8 mouse cellular contexts compared by ENCODE assay signal in genomic region chrX:101222796-101223162, GRCm38 (mm10). TPM values are rescaled to one million over a fixed set of nuclear protein-coding genes. Genes with fewer than 3 reads are reported as not detected.
A peak's percentile ranks its signal among the peaks of the same experiment; 100 is the strongest.
DNase-seq lines count a peak whose midpoint lies in the region; ATAC-seq and TF ChIP-seq lines count a peak whose summit lies in the region.

No protein-coding gene starts in this region.

- ATAC-seq in heart, embryonic 13.5 days (ENCODE audit: extremely low read depth, insufficient number of reproducible peaks, low FRiP score, low TSS enrichment), result no peak
- ATAC-seq in forebrain, embryonic 16.5 days, result no peak; the same call in 1 of the 2 replicates
- no peak for ATAC-seq in liver, embryonic 16.5 days (ENCODE audit: low read depth)

- intact Hi-C loops in heart, postnatal 25 days (cut with DNase I), result loop anchor here (2.0 to 10.0 kb wide), 3 partner anchors 32 to 112 kb away; partner anchors contain the start of genes Foxo4 and Med12

- peak overlapping the region; percentile 70 for H3K4me2 ChIP-seq in heart, embryonic 13.5 days
- peak overlapping the region; percentile 55 for H3K4me2 ChIP-seq in forebrain, embryonic 16.5 days (ENCODE audit: low read length)
- H3K4me2 ChIP-seq in liver, embryonic 16.5 days (ENCODE audit: low read depth, low read length), result peak overlapping the region; percentile 53

- no peaks in the 10 kb centered on the region for H3K36me3 ChIP-seq in heart, embryonic 13.5 days
- no peaks in the 10 kb centered on the region for H3K36me3 ChIP-seq in ES-Bruce4 (ENCODE audit: control insufficient read depth, insufficient read depth, low read length, poor library complexity, severe bottlenecking)
- H3K36me3 ChIP-seq in forebrain, embryonic 16.5 days (ENCODE audit: control insufficient read depth, insufficient read depth), result no peaks in the 10 kb centered on the region
- no peaks in the 10 kb centered on the region for H3K36me3 ChIP-seq in liver, embryonic 16.5 days (ENCODE audit: control insufficient read depth, insufficient read depth)

- TF ChIP-seq POLR2A in ES-Bruce4 (IDR thresholded peaks at IDR 0.05; ENCODE audit: insufficient read depth, low read length), result no peak

- H3K9me3 ChIP-seq in heart, embryonic 13.5 days, result no peaks in the 10 kb centered on the region
- H3K9me3 ChIP-seq in ES-Bruce4 (replicated peaks; ENCODE audit: control insufficient read depth, insufficient read depth, low read length, poor library complexity, severe bottlenecking), result no peaks in the 10 kb centered on the region
- H3K9me3 ChIP-seq in forebrain, embryonic 16.5 days (ENCODE audit: control insufficient read depth, low read length), result no peaks in the 10 kb centered on the region
- H3K9me3 ChIP-seq in liver, embryonic 16.5 days (replicated peaks; ENCODE audit: control insufficient read depth, low read length), result no peaks in the 10 kb centered on the region

- peaks cover 2% of the 10 kb centered on the region for H3K27me3 ChIP-seq in heart, embryonic 13.5 days (replicated peaks)
- H3K27me3 ChIP-seq in ES-Bruce4 (ENCODE audit: control insufficient read depth, insufficient read depth, low read length, poor library complexity, severe bottlenecking), result no peaks in the 10 kb centered on the region
- H3K27me3 ChIP-seq in forebrain, embryonic 16.5 days (replicated peaks; ENCODE audit: control insufficient read depth, insufficient read depth, low read length), result no peaks in the 10 kb centered on the region
- no peaks in the 10 kb centered on the region; the same call in 1 of the 2 replicates for H3K27me3 ChIP-seq in liver, embryonic 16.5 days (ENCODE audit: control insufficient read depth, insufficient read depth, low read depth, low read length)

- H3K4me1 ChIP-seq in heart, embryonic 13.5 days, result peaks cover 9% of the 10 kb centered on the region
- no peaks in the 10 kb centered on the region for H3K4me1 ChIP-seq in ES-Bruce4 (ENCODE audit: control insufficient read depth, insufficient read depth, low read length)
- peaks cover 8% of the 10 kb centered on the region for H3K4me1 ChIP-seq in forebrain, embryonic 16.5 days (replicated peaks; ENCODE audit: control insufficient read depth, insufficient read depth, low read length)
- H3K4me1 ChIP-seq in liver, embryonic 16.5 days (ENCODE audit: control insufficient read depth, low read depth, low read length), result no peaks in the 10 kb centered on the region

- TF ChIP-seq EP300 in ES-Bruce4 (IDR thresholded peaks at IDR 0.05; ENCODE audit: insufficient read depth, low read depth, low read length), result no peak

- H3K9ac ChIP-seq in heart, embryonic 13.5 days, result peak overlapping the region; percentile 64; the same call in 1 of the 2 replicates
- H3K9ac ChIP-seq in ES-Bruce4 (ENCODE audit: low read depth, poor library complexity, severe bottlenecking), result no peak overlapping the region
- peak overlapping the region; percentile 45 for H3K9ac ChIP-seq in forebrain, embryonic 16.5 days (replicated peaks; ENCODE audit: low read depth, low read length)
- peak overlapping the region; percentile 61; the same call in 1 of the 2 replicates for H3K9ac ChIP-seq in liver, embryonic 16.5 days (ENCODE audit: low read depth, low read length)

- no peak for TF ChIP-seq CTCF in ES-Bruce4 (IDR thresholded peaks at IDR 0.05; ENCODE audit: low read depth, low read length)

- 36% methylated on average over 7 of the region's 7 CpGs for WGBS in heart, embryonic 13.5 days
- 23% methylated on average over 7 of the region's 7 CpGs for WGBS in forebrain, embryonic 16.5 days
- 37% methylated on average over 7 of the region's 7 CpGs for WGBS in liver, embryonic 16.5 days (ENCODE audit: insufficient replicate concordance)

- 0 out of 2 replicates have a peak overlapping the region, but pooled peaks have one; percentile 45 for H3K27ac ChIP-seq in heart, embryonic 13.5 days (replicated peaks)
- H3K27ac ChIP-seq in ES-Bruce4 (ENCODE audit: insufficient read depth, low read length), result peak overlapping the region; percentile 45; the same call in 1 of the 2 replicates
- H3K27ac ChIP-seq in forebrain, embryonic 16.5 days (ENCODE audit: low read length), result peak overlapping the region; percentile 61; the same call in 1 of the 2 replicates
- H3K27ac ChIP-seq in liver, embryonic 16.5 days (ENCODE audit: low read length), result no peak overlapping the region

- no peak for DNase-seq in heart, postnatal 25 days (ENCODE audit: low spot score)
- no peak for DNase-seq in adrenal gland, postnatal 36 days
- no peak for DNase-seq in urinary bladder, adult 2 months (ENCODE audit: low spot score)
- no peak for DNase-seq in spleen, postnatal 36 days (ENCODE audit: low spot score in 2 of 2)

- H3K4me3 ChIP-seq in heart, embryonic 13.5 days, result peak overlapping the region; percentile 66
- peak overlapping the region; percentile 54 for H3K4me3 ChIP-seq in ES-Bruce4 (ENCODE audit: low read depth, low read length)
- H3K4me3 ChIP-seq in forebrain, embryonic 16.5 days (replicated peaks; ENCODE audit: low read length), result peak overlapping the region; percentile 45
- H3K4me3 ChIP-seq in liver, embryonic 16.5 days (ENCODE audit: low read depth, low read length), result peak overlapping the region; percentile 68

RNA-seq across cellular contexts. Expression of gene Snx12, which starts 0.4 kb away (rescaled TPM):
- polyA plus RNA-seq in heart, embryonic 13.5 days (2015; fragmentation: Nextera tagmentation; extraction: Ambion mirVana), result 41.2 and 42.5 TPM in 2 replicates
- 10 to 100 TPM; 34.9 to 35.5 TPM for total RNA-seq in heart, postnatal 25 days (2021)
- polyA plus RNA-seq in ES-Bruce4 (2011; ENCODE audit: insufficient read depth, insufficient read length, low read depth, missing spikeins), result 49.9 and 56.6 TPM in 2 replicates
- 49.4 and 52.5 TPM in 2 replicates for polyA plus RNA-seq in forebrain, embryonic 16.5 days (2015; fragmentation: Nextera tagmentation; extraction: Ambion mirVana)
- 18.7 and 19.4 TPM in 2 replicates for polyA plus RNA-seq in liver, embryonic 16.5 days (2015; fragmentation: Nextera tagmentation; extraction: Ambion mirVana)
- total RNA-seq in adrenal gland, postnatal 36 days (2021), result 10 to 100 TPM; 49.9 to 52.0 TPM
- polyA plus RNA-seq in urinary bladder, adult 2 months (2012; rRNA removed), result 45.4 and 47.2 TPM in 2 replicates

RNA-seq across cellular contexts. Expression of gene Foxo4, which starts 31.5 kb away (rescaled TPM):
- polyA plus RNA-seq in heart, embryonic 13.5 days (2015; fragmentation: Nextera tagmentation; extraction: Ambion mirVana), result 1.4 and 1.7 TPM in 2 replicates
- 10 to 100 TPM; 48.5 to 53.7 TPM for total RNA-seq in heart, postnatal 25 days (2021)
- 45.6 and 50.1 TPM in 2 replicates for polyA plus RNA-seq in ES-Bruce4 (2011; ENCODE audit: insufficient read depth, insufficient read length, low read depth, missing spikeins)
- polyA plus RNA-seq in forebrain, embryonic 16.5 days (2015; fragmentation: Nextera tagmentation; extraction: Ambion mirVana), result 0.73 and 1.0 TPM in 2 replicates
- 1.2 and 1.7 TPM in 2 replicates for polyA plus RNA-seq in liver, embryonic 16.5 days (2015; fragmentation: Nextera tagmentation; extraction: Ambion mirVana)
- total RNA-seq in adrenal gland, postnatal 36 days (2021), result 10 to 100 TPM; 28.1 to 35.2 TPM
- polyA plus RNA-seq in urinary bladder, adult 2 months (2012; rRNA removed), result 16.9 and 23.3 TPM in 2 replicates

RNA-seq across cellular contexts. Expression of gene Gm614, which starts 41.0 kb away (rescaled TPM):
- not detected in 2 replicates for polyA plus RNA-seq in heart, embryonic 13.5 days (2015; fragmentation: Nextera tagmentation; extraction: Ambion mirVana)
- total RNA-seq in heart, postnatal 25 days (2021), result not detected
- polyA plus RNA-seq in ES-Bruce4 (2011; ENCODE audit: insufficient read depth, insufficient read length, low read depth, missing spikeins), result not detected in 2 replicates
- polyA plus RNA-seq in forebrain, embryonic 16.5 days (2015; fragmentation: Nextera tagmentation; extraction: Ambion mirVana), result not detected in 2 replicates
- not detected in 2 replicates for polyA plus RNA-seq in liver, embryonic 16.5 days (2015; fragmentation: Nextera tagmentation; extraction: Ambion mirVana)
- total RNA-seq in adrenal gland, postnatal 36 days (2021), result not detected
- polyA plus RNA-seq in urinary bladder, adult 2 months (2012; rRNA removed), result 0.13 and 0.47 TPM in 2 replicates

RNA-seq across cellular contexts. Expression of gene Il2rg, which starts 45.3 kb away (rescaled TPM):
- 14.9 and 15.8 TPM in 2 replicates for polyA plus RNA-seq in heart, embryonic 13.5 days (2015; fragmentation: Nextera tagmentation; extraction: Ambion mirVana)
- total RNA-seq in heart, postnatal 25 days (2021), result 10 to 100 TPM in 1 of 2 experiments, 1 to 10 TPM in 1; 8.2 to 10.0 TPM
- polyA plus RNA-seq in ES-Bruce4 (2011; ENCODE audit: insufficient read depth, insufficient read length, low read depth, missing spikeins), result 0.40 and 0.84 TPM in 2 replicates
- 4.4 and 6.2 TPM in 2 replicates for polyA plus RNA-seq in forebrain, embryonic 16.5 days (2015; fragmentation: Nextera tagmentation; extraction: Ambion mirVana)
- polyA plus RNA-seq in liver, embryonic 16.5 days (2015; fragmentation: Nextera tagmentation; extraction: Ambion mirVana), result 7.3 and 8.2 TPM in 2 replicates
- total RNA-seq in adrenal gland, postnatal 36 days (2021), result 10 to 100 TPM in 1 of 2 experiments, 1 to 10 TPM in 1; 5.7 to 10.2 TPM
- 13.0 and 13.3 TPM in 2 replicates for polyA plus RNA-seq in urinary bladder, adult 2 months (2012; rRNA removed)

RNA-seq across cellular contexts. Expression of gene Gm20489, which starts 46.0 kb away (rescaled TPM):
- not detected in 2 replicates for polyA plus RNA-seq in heart, embryonic 13.5 days (2015; fragmentation: Nextera tagmentation; extraction: Ambion mirVana)
- not detected for total RNA-seq in heart, postnatal 25 days (2021)
- polyA plus RNA-seq in ES-Bruce4 (2011; ENCODE audit: insufficient read depth, insufficient read length, low read depth, missing spikeins), result not detected in 2 replicates
- polyA plus RNA-seq in forebrain, embryonic 16.5 days (2015; fragmentation: Nextera tagmentation; extraction: Ambion mirVana), result not detected in 2 replicates
- polyA plus RNA-seq in liver, embryonic 16.5 days (2015; fragmentation: Nextera tagmentation; extraction: Ambion mirVana), result not detected in 2 replicates
- not detected for total RNA-seq in adrenal gland, postnatal 36 days (2021)
- polyA plus RNA-seq in urinary bladder, adult 2 months (2012; rRNA removed), result not detected in 2 replicates
